Mouse (Mus musculus): ENCODE measurements around the gene Cd5.

The Cd5 gene

DNA sequence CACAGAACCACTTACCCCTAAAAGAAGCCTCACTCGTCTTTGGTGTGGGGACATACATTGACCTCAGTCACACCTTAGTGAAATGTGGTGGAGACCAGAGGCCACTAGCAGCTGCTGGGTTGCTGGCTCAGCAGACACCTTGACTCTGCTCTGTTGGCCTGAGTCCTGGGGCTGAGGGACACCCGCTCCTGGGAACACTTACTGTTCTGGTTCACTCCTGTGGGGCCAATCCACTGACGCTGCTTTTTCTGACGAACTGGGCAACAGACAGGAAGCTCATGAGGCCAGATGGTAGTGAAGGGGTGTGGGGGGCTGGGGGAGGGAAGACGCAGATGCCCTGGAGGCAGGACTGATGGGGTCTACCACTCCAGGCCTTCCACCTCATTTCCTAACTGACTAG is 17.7 kb downstream of the Cd5 start:
- TF ChIP-seq POU5F1 (IDR thresholded peaks at IDR 0.05; ENCODE audit: borderline replicate concordance, low read length) (no peak), NANOG (IDR thresholded peaks at IDR 0.05; ENCODE audit: borderline replicate concordance, low read length) (no peak)
- Histone ChIP-seq H3K36me3 (ENCODE audit: insufficient read depth, low read length) (no peaks in the 10 kb centered on the region), H3K4me3 (replicated peaks; ENCODE audit: low read length) (no peak overlapping the region), H3K4me1 (replicated peaks; ENCODE audit: low read depth, low read length) (peaks cover 46% of the 10 kb centered on the region), H3K27me3 (ENCODE audit: insufficient read depth, low read length) (peaks cover 13% of the 10 kb centered on the region; the same call in 1 of the 2 replicates), H3K9me3 (ENCODE audit: low read length) (no peaks in the 10 kb centered on the region)

GRCm38 (mm10) chr19:10720524-10720923 is 18.3 kb downstream of the Cd5 start:
- Histone ChIP-seq H3K27me3 (ENCODE audit: insufficient read depth, low read length) (peaks cover 8% of the 10 kb centered on the region; the same call in 1 of the 2 replicates), H3K36me3 (ENCODE audit: insufficient read depth, low read length) (no peaks in the 10 kb centered on the region), H3K4me1 (replicated peaks; ENCODE audit: low read depth, low read length) (peaks cover 48% of the 10 kb centered on the region), H3K9me3 (ENCODE audit: low read length) (no peaks in the 10 kb centered on the region), H3K4me3 (replicated peaks; ENCODE audit: low read length) (no peak overlapping the region)
- TF ChIP-seq NANOG (IDR thresholded peaks at IDR 0.05; ENCODE audit: borderline replicate concordance, low read length) (no peak), CTCF (conservative IDR thresholded peaks at IDR 0.05; ENCODE audit: low read length) (no peak), POU5F1 (IDR thresholded peaks at IDR 0.05; ENCODE audit: borderline replicate concordance, low read length) (no peak)

GRCm38 (mm10) chr19:10719751-10720150 is 19.1 kb downstream of the Cd5 start:
- no peak for TF ChIP-seq CTCF (conservative IDR thresholded peaks at IDR 0.05; ENCODE audit: low read length)
- no peak for TF ChIP-seq POU5F1 (IDR thresholded peaks at IDR 0.05; ENCODE audit: borderline replicate concordance, low read length)
- TF ChIP-seq NANOG (IDR thresholded peaks at IDR 0.05; ENCODE audit: borderline replicate concordance, low read length) = peak; percentile 5; the same call in 1 of the 2 replicates
- H3K4me1 ChIP-seq (replicated peaks; ENCODE audit: low read depth, low read length) = peaks cover 45% of the 10 kb centered on the region
- no peaks in the 10 kb centered on the region for H3K9me3 ChIP-seq (ENCODE audit: low read length)
- no peaks in the 10 kb centered on the region for H3K36me3 ChIP-seq (ENCODE audit: insufficient read depth, low read length)
- peaks cover 7% of the 10 kb centered on the region; the same call in 1 of the 2 replicates for H3K27me3 ChIP-seq (ENCODE audit: insufficient read depth, low read length)
- H3K4me3 ChIP-seq (replicated peaks; ENCODE audit: low read length) = no peak overlapping the region

GRCm38 (mm10) chr19:10718251-10718775 is 20.5 kb downstream of the Cd5 start:
- H3K36me3 ChIP-seq (ENCODE audit: insufficient read depth, low read length) = peaks cover 11% of the 10 kb centered on the region
- H3K4me3 ChIP-seq (replicated peaks; ENCODE audit: low read length) = no peak overlapping the region
- H3K9me3 ChIP-seq (ENCODE audit: low read length) = no peaks in the 10 kb centered on the region
- no peak for TF ChIP-seq POU5F1 (IDR thresholded peaks at IDR 0.05; ENCODE audit: borderline replicate concordance, low read length)
- no peak for TF ChIP-seq CTCF (conservative IDR thresholded peaks at IDR 0.05; ENCODE audit: low read length)
- TF ChIP-seq NANOG (IDR thresholded peaks at IDR 0.05; ENCODE audit: borderline replicate concordance, low read length) = no peak
- peaks cover 6% of the 10 kb centered on the region; the same call in 1 of the 2 replicates for H3K27me3 ChIP-seq (ENCODE audit: insufficient read depth, low read length)
- H3K4me1 ChIP-seq (replicated peaks; ENCODE audit: low read depth, low read length) = peaks cover 34% of the 10 kb centered on the region

- H3K9me3 ChIP-seq (ENCODE audit: low read length) = no peaks in the 10 kb centered on the region
- peaks cover 38% of the 10 kb centered on the region for H3K36me3 ChIP-seq (ENCODE audit: insufficient read depth, low read length)
- H3K27me3 ChIP-seq (ENCODE audit: insufficient read depth, low read length) = no peaks in the 10 kb centered on the region; the same call in 1 of the 2 replicates
- peaks cover 31% of the 10 kb centered on the region for H3K4me1 ChIP-seq (replicated peaks; ENCODE audit: low read depth, low read length)
- TF ChIP-seq CTCF (conservative IDR thresholded peaks at IDR 0.05; ENCODE audit: low read length) = no peak
- TF ChIP-seq NANOG (IDR thresholded peaks at IDR 0.05; ENCODE audit: borderline replicate concordance, low read length) = no peak
- no peak for TF ChIP-seq POU5F1 (IDR thresholded peaks at IDR 0.05; ENCODE audit: borderline replicate concordance, low read length)
- no peak overlapping the region for H3K4me3 ChIP-seq (replicated peaks; ENCODE audit: low read length)
These were observed 23.3 kb downstream of the Cd5 start for GRCm38 (mm10) chr19:10715476-10715875.

DNA sequence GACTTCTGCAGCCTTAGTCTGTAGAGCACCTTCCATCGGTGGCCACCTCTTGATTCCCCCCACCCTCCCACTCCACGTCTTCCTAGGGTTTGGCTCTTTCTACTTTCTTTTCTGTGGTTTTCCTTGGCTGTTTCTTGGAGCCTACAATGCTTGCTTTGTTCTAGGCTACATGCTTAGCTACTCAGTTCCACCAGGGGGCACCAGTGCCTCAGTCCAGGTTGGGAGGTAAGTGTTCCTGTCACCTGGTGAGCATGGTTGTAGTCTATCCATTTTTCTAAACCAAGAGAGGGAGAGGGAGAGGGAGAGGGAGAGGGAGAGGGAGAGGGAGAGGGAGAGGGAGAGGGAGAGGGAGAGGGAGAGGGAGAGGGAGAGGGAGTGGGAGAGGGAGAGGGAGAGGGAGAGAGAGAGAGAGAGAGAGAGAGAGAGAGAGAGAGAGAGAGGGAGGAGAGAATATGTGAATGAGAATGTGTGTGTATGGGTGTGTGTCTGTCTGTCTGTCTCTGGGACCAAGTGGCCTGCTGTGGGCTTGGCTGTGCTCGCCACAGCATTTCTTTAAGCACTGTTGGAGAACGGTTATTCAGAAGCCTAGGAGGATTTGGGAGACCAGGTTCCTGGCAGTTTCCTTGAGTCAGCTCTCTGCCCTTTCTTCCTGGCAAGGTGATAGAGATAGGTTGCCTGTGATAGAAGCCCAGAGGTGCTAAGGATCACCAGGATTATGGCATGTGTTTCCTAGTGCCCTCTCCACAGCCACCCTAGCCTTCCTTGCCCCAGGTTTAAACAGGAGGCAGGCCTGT is 23.9 kb downstream of the Cd5 start:
- H3K36me3 ChIP-seq (ENCODE audit: insufficient read depth, low read length) = peaks cover 43% of the 10 kb centered on the region

GRCm38 (mm10) chr19:10714168-10714567 is 24.6 kb downstream of the Cd5 start:
- Histone ChIP-seq H3K4me3 (replicated peaks; ENCODE audit: low read length) (no peak overlapping the region), H3K27me3 (ENCODE audit: insufficient read depth, low read length) (no peaks in the 10 kb centered on the region), H3K9me3 (ENCODE audit: low read length) (no peaks in the 10 kb centered on the region), H3K4me1 (replicated peaks; ENCODE audit: low read depth, low read length) (peaks cover 32% of the 10 kb centered on the region), H3K36me3 (ENCODE audit: insufficient read depth, low read length) (peaks cover 43% of the 10 kb centered on the region)
- no peak for TF ChIP-seq POU5F1 (IDR thresholded peaks at IDR 0.05; ENCODE audit: borderline replicate concordance, low read length)

More for the DNA sequence above, 23.9 kb downstream of the Cd5 start:
- TF ChIP-seq POU5F1 (IDR thresholded peaks at IDR 0.05; ENCODE audit: borderline replicate concordance, low read length) = no peak
- peak; percentile 84 for TF ChIP-seq CTCF (conservative IDR thresholded peaks at IDR 0.05; ENCODE audit: low read length)
- Histone ChIP-seq H3K4me3 (replicated peaks; ENCODE audit: low read length) (no peak overlapping the region), H3K9me3 (ENCODE audit: low read length) (no peaks in the 10 kb centered on the region), H3K4me1 (replicated peaks; ENCODE audit: low read depth, low read length) (peaks cover 30% of the 10 kb centered on the region), H3K27me3 (ENCODE audit: insufficient read depth, low read length) (no peaks in the 10 kb centered on the region; the same call in 1 of the 2 replicates)

DNA sequence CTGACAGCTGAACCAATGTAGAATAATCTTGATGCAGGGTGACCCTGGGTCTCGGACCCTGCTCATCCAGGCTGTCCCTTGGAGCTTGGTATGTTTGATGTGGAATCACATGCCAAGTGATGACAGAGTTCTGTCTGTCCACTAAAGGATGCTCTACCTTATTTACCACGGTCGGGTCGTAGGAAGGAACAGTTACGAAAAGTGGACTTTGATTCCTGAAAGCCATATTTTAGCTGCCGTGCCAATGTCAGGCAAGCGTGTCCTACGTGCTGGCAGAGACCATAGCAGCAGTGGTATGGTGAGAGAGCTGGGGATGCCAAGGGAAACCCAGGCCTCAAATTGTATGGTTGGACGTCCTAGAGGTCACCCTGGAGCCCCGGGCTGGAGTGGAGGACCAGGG is 25.3 kb downstream of the Cd5 start:
- no peak for TF ChIP-seq POU5F1 (IDR thresholded peaks at IDR 0.05; ENCODE audit: borderline replicate concordance, low read length)
- no peak for TF ChIP-seq CTCF (conservative IDR thresholded peaks at IDR 0.05; ENCODE audit: low read length)
- TF ChIP-seq NANOG (IDR thresholded peaks at IDR 0.05; ENCODE audit: borderline replicate concordance, low read length) = no peak
- Histone ChIP-seq H3K4me3 (replicated peaks; ENCODE audit: low read length) (no peak overlapping the region), H3K36me3 (ENCODE audit: insufficient read depth, low read length) (peaks cover 43% of the 10 kb centered on the region), H3K27me3 (ENCODE audit: insufficient read depth, low read length) (no peaks in the 10 kb centered on the region), H3K9me3 (ENCODE audit: low read length) (no peaks in the 10 kb centered on the region), H3K4me1 (replicated peaks; ENCODE audit: low read depth, low read length) (peaks cover 38% of the 10 kb centered on the region)

All from E14TG2a.4 (cell line).